Mouse (Mus musculus) liver, adult 2 months (tissue): ENCODE measurements around the gene Prr3.

ENCODE experiments used
- CTCF ChIP-seq: fragments of 200-500 bp; IDR thresholded peaks from 2 replicates; pipeline ENCODE4 v1.5.1; 2011; ENCODE audit warnings: low read depth, low read length, control low read depth
- POLR2A ChIP-seq: fragments of 200-500 bp; IDR thresholded peaks from 2 replicates; pipeline ENCODE4 v1.6.1; 2011; ENCODE audit warnings: low read length, control low read depth; ENCODE audit not compliant: insufficient read depth; ENCODE audit errors: extremely low read depth

DNA sequence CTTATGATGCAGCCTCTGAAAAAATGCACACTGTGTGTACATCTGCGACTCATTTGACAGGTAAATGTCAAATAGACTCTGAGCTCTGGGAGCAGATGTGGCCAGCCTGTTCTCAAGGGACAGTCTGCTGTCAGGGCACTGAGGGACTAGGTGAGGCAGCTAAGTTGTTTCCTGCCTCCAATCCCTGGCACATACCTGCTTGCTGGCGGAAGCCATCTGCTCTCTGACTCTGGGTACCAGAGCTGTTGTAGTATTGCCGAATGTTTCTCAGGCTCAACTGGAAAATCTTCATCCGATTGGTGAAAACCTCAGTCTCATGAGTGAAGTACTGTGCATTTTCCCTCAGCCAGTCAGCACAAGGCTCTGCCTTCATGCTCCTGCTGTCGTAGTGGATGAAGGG lies 37.0 kb upstream of the Prr3 start:
- TF ChIP-seq POLR2A = no peak
- no peak for TF ChIP-seq CTCF
